Mouse (Mus musculus) common myeloid progenitor, adult 5-6 weeks (primary cell): ENCODE measurements around the gene Higd1b. TPM values are rescaled to one million over a fixed set of nuclear protein-coding genes. Genes with fewer than 3 reads are reported as not detected.

Experiments
- ATAC-seq: replicated peaks from 2 replicates; pipeline ENCODE4 v1.8.0; 2016; ENCODE audit warnings: low read depth, mild to moderate bottlenecking, moderate TSS enrichment, inconsistent platforms; ENCODE audit not compliant: poor library complexity, severe bottlenecking
- total RNA-seq: library from RNA; stranded (forward); fragments of 200-1000, 187-1606 nt; gene quantifications from 2 replicates; pipeline ENCODE4 v1.2.3, GENCODE M21; 2017

Higd1b gene
- total RNA-seq, 1 experiment from 2014 or later, result not detected

DNA sequence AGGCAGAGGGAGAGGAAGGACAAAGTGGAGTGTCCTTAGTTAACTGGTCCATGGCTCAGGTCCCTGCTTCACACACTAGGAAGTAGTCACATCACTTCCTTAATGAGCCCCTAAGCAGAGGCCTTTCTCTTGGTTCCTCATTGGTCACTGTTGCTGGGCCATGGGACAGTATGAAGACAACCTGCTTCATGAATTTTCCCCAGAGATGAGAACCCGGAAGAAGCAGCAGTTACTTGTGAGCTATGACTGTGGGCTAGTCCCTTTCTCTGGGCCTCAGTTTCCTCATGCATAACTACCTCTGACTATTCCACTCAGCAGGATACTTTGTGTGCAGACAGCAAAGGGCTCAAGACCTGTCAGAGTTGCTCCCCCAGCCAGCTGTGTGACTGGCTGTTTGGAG lies 1.7 kb downstream of the Higd1b start:
- ATAC-seq, result no peak

DNA sequence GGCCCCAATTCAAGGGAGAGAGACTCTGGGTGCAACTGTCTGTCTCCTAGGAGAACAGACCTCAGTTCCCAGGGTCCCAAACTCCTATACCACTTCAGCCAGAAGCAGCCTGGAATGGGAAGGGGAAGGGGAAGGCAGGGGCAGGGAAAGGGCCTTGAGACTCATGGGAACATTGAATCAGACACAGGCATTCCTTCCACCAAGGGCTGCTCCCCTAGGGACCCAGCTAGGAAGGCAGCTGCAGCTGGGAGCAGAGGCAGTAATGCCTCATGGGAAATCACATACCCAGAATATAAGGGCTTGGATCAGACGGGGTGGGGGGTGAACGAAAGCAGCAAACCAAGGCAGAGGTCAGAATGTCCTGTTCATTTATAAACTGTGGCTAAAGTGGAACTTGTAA lies 2.5 kb downstream of the Higd1b start:
- no peak for ATAC-seq

DNA sequence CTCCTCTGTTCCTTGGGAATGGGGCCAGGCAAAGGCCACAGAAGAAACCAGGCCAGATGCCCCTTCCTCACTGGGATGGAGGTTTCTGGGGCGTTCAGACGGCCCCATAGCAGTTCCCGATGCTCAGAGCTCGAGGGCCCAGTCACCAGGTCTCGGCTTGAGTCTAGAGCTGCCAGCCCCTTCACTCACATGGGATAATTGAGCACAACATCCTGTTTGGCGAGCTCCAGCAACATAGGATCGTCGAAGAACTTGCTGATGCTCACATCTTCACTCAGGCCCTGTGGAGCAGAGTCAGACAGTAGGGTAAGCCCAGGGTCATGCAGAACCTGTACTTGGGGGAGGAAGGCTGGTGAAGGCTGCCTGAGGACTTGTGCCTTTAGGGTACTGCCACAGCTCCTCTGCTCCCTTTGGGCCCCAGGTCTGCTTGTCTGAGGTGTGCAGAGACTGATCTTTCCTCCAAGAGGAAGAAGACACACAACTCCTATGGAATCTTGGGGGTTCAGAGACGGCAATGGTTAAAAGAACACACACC lies 3.0 kb downstream of the Higd1b start:
- no peak for ATAC-seq

DNA sequence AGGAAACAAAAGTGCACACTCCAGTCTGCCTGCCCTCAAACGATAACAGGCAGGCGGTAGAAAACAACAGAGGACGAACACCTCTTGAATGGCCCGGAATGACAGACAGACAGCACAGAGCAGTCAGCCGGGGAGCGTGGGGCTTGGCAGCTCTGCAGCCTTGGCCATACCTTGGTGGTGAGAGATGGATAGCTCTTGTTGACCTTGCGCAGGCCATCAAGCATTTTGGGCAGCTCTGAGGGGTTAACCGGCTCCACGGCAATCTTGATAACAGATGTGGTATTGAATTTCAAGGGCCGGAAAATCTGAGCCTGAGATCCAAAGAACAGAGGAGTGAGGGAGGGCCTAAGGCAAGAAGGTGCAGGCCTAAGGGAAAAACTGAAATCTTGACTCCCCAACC lies 10.3 kb downstream of the Higd1b start:
- no peak for ATAC-seq

DNA sequence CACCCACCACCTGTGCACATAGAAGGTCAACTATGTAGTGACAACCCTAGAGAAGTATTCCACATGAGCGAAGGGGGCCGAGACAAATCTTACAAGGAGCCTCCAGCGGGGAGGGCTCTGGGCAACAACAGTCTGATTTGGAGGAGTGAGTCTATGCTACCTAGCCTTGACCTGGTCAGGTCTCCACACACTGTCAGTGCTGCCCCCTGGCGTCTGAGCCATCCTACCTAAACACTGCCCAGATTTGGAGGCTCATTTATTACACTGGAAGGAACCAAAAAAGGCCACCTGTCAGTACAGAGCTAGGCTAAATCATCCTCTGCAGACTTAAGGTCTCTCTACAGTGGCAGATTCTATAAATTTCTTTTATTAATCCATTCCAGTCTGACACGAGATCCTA lies 16.2 kb downstream of the Higd1b start:
- peak; percentile 68; the same call in 1 of the 2 replicates for ATAC-seq

DNA sequence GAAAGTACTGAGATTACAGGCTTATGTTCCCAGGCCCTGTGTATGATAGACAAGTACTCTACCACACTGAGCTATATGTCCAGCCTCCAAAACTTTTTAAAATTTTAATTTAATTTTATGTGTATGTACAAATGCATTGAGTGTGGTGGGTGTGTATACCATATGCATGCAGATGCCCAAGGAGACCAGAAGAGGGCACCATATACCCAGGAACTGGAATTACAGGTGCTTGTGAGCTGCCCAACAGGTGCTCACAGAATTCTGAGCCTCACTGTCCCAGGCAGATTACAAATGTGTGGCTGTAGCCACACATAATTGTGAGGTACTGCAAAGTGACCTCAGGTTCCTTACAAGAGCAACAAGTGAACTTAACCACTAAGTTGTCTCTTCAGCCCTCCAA lies 18.1 kb downstream of the Higd1b start:
- ATAC-seq, result 0 out of 2 replicates have a peak, but pooled peaks have one; percentile 47

DNA sequence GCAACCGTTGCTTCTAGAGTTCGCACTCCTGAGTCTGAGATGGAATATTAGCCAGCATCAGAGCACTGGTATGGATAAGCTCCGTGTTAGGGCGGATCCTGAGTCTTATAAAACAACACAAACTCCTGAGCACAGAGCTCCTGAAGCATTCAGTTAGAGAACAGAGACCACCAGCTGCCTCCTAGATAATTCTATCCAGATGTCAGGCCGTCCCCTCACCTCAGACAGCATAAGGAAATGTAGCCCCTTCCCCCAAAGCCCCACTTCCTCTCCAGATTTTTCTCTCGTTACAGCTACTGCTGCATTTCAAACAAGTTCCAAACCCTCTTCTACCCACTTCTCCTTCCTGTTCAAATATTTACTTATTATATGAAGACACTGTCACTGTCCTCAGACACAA lies 20.3 kb downstream of the Higd1b start:
- no peak for ATAC-seq

DNA sequence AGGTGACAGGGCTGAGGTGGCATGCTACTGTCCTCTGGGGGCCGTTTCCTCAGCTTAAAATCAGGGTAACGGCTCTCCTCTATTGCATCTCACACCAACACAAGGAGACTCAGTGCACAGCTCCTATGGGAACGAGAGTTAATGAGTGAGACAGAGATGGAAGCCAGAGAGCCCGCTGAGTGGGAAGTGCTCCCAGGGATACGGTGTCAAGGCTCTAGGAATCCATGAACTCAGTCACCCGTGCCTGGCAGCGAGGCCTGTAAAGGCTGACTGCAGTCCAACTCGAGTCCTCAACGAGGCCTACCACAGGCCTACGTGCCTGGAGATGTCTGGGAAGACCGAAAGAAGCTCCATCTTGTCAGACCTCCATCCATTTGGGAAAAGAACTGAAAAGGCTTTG lies 23.3 kb downstream of the Higd1b start:
- no peak for ATAC-seq

DNA sequence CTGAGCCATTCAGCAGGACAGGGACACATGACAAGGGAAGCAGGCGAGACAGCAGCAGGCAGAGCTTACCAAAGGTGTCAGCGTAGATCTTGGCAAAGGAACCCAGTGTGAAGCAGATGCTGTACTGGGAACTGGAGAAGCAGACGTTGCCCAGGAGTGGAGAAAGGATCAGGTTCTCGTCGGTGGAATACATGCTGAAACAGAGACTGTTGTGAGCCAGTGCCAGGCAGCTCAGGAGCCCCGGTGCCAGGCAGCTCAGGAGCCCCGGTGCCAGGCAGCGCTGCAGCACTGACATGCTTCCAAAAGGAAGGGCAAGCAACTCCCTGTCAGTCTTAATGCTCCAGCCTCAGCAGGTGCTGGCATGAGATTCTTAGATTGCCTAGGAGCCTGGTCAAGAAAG lies 24.3 kb downstream of the Higd1b start:
- ATAC-seq, result no peak

DNA sequence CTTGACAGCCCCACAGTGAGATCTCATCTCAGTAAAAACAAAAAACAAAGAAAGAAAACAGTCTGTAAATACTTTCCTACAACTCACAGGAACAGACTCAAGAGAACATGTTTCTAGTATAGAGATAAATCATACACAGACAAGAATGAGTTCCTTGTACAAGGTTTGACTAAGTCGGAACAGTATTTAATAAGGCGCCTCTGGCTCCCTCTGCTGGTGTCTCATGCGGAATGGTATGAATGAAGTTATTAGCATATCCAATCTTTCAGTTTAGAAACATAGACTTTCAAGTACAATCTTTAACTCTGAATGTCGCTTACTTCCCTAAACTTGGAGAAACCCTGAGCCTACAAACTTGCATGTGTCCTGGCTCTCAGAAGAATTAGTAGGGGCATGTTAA lies 28.6 kb downstream of the Higd1b start:
- peak; percentile 77; the same call in 1 of the 2 replicates for ATAC-seq

DNA sequence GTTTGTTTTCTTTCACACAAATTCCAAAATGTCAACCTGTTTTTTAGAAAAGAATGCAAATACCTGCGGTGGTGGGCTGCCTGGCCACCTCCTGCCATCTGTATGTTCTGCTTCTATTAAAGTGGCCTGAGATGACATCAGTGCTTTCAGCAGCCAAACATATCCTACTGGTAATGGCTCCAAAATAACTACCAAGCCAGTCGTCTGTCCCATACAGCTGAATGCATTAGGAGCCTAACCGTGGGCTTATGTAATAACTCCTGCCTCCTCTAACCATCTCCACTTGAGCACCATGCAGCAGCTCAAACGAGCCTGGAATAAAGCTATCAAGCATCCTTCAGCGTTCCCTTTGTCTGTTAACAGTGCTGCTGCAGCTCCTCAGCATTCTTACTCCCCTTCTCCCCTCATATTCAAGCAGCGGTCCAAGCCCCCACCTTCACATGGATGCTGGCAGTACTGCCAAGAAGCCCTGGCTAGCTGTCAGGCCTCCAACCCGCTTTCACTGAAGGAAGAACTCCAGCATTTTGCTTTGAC lies 39.2 kb downstream of the Higd1b start:
- ATAC-seq, result no peak

DNA sequence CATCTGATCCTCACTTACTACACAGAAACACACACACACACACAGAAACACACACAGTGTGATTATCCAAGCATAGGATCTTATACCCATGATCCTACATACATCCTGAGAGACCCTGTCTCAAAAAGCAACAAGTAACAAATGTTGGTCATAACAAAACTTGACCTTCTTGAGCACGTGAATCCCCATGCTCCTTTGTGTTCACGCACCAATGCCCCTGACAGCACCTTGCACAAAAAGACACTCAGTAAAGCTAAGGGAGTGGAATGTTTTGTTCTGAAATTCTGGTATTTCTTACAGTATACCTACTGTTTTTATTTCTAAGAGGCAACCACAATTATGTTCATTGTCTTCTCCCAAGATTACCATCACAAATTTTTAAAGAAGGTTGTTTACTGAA lies 43.9 kb downstream of the Higd1b start:
- no peak for ATAC-seq

DNA sequence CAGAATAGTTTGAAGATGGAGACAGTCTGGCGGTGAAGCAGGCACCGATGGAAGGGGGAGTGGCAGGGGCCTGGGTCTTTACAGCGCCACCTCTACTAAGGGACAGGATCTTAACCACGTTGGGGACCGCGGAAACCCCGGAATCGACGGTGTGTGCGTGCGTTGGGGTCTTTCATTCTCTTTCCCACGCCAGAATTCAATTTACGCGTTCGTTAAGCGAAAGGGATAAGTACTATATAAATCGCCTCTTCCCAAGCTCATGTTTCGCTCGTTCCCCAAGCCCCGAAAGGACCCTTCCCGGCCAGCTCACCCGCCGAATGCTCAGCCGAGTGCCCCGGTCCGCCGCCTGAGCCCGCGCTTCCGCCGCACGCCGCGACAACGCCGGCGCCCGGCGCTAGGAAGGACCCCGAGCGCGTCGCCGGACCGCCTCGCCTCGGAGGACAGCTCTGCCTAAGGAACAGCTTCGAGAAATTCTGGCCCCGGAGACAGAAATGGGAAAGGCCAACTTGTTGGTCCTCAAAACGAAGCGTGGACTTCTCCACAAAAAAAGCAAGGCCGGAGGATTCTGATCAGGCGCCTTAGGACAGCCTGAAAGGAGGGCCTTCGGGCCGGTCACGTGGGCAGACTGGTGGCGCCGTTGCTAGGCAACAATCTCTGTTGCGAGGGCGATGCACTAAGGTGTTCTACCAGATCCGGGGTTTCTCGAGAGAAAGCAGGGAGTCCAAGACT lies 45.1 kb downstream of the Higd1b start, which contains the start of the genes Eftud2 and Ccdc103:
Gene Eftud2, minus strand, starts transcription at position 401 of the 729 bp plus-strand sequence.
Gene Ccdc103, plus strand, starts transcription at position 620 of the 729 bp plus-strand sequence.
- peak; percentile 87 for ATAC-seq

DNA sequence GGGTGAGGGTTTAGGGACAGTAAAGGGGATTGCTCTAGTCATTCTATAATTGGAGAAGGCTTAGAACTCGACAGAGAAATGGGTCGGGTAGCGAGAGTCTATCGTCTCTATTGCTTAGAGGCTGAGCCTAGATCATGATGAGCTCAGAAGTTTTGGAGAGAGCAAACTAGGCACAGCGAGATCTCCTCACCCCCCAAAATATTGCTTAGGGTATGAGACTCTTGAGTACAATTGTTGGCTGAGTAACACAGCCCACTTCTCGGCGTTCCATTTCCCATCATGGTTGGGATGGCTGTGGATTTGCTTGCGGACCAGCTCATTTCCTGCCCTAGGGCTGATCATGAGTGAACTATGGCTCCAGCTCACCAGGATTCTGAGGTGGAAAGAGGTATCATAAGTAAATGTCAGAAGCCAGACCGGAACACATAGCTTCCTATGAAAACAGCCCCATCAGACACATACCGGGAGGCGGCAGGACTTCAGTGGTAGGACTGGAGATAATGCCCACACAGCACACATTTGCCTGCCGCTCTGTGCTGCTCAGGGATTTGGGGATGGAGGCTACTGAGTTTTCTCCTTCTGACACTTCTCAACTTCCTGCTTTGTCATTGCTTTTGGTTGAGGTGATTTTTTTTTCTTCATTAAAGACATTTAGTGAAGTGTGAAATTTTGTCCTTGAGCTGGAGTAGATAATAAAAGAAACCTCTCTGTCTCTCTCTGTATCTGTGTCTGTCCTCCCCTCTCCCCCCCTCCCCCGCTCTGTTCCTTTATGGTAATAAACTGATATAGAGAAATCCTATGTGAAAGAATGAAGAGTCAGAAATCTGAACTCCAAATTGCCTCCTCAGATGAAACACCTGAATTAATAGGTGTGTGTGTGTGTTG lies 45.9 kb downstream of the Higd1b start:
- ATAC-seq, result no peak

DNA sequence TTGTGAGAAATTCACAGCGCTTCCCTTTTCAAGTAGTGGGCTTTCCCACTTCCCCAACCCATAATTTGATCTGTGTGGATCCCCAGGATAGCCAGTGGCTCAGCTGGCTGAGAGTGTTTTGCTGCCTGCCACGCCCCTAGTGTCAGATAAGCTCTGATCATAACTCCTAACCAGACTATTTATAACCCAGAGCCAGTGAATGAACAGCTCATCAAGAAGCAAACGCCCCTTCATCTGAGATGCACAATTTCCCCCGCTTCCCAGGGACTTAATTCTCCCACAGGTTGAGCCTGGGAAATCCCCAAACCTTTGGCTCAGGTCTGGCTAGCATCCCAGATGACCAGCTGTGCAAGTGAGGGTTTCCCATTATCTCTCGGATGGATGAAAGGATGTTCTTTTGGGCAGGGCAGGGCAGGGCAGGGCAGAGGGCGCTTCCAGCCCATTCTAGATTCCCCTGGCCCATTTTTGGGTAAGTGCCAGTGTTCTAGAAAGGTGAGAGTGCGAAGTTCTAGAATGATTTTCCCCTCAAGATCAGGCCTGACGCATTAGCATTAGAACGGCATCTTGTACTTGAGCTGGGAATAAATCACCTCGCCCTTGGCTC lies 49.1 kb downstream of the Higd1b start, which contains the start of gene Fam187a:
Gene Fam187a, plus strand, starts transcription at position 554 of the 604 bp plus-strand sequence.
- ATAC-seq, result no peak

DNA sequence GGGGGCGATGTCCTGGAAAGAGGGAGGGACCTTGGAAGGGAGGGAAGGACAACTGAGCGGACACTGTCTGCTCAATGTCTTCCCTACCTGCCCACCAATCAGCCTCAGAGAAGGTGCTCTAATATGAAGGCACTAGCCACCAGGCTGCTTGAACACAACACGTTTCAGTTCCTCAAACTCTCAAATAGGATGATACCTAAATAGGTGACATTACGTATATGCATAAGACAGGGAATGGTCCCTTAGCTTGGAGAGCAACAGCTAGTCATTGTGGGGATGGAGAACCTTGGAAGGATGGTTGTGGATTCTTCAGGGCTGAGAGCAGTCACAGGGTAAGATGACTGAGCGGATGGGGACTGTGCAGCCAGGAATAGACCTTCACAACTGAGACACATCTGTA lies 51.8 kb downstream of the Higd1b start:
- no peak for ATAC-seq
